Mouse (Mus musculus) brain, embryonic 14.5 days (tissue): Measurements from ENCODE around the gene Rgs2. TPM values are rescaled to one million over a fixed set of nuclear protein-coding genes. Genes with fewer than 3 reads are reported as not detected.
A peak's percentile ranks its signal among the peaks of the same experiment; 100 is the strongest.

ENCODE experiments used
- DNase-seq: peaks from one replicate; pipeline ENCODE4 v3.0.0-alpha.2; 2011; ENCODE audit warnings: low read depth
- CTCF ChIP-seq: fragments of 200-500 bp; IDR thresholded peaks from 2 replicates; pipeline ENCODE4 v1.5.1; 2012; ENCODE audit warnings: inconsistent platforms, mild to moderate bottlenecking, moderate library complexity, borderline replicate concordance; ENCODE audit not compliant: insufficient read depth, insufficient read length; ENCODE audit errors: extremely low read depth
- POLR2A ChIP-seq: fragments of 200-500 bp; IDR thresholded peaks from 2 replicates; pipeline ENCODE4 v1.6.1; 2012; ENCODE audit warnings: mild to moderate bottlenecking, inconsistent platforms, borderline replicate concordance; ENCODE audit not compliant: poor library complexity, insufficient read depth, insufficient read length, severe bottlenecking; ENCODE audit errors: extremely low read depth
- polyA plus RNA-seq: library from polyadenylated mRNA; depleted of rRNA; stranded (reverse); fragments of >200 nt; gene quantifications from 2 replicates; pipeline ENCODE4 v1.2.3, GENCODE M21; 2012; rRNA removed

Rgs2 gene
- polyA plus RNA-seq, 1 experiment = 52.2 TPM

DNA sequence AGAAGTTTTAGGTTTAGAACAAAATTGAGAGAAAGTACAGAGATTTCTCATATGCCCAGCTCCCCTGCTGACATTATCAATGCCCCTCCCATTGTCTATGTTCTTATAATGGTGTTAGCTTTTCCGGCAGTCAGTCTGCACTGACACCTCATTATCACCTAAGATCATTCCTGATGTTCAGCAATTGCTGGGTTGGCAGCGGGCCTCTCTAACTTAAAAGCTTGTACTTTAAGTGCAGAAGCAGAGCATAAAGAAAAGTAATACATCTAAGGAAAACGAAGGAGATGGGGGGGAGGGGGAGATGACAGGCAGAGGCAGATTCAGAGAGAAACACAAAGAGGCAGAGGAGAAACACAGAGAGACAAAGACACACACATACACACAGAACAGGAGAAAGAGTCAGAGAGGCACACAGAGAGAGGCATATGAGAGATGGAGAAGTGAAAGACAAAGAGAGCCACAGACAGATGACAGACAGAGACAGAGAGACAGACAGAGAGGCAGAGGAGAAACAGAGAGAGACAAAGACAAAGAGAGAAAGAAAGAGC lies 21.1 kb downstream of the Rgs2 start:
- TF ChIP-seq CTCF = no peak
- no peak for TF ChIP-seq POLR2A
- DNase-seq = peak; percentile 79

DNA sequence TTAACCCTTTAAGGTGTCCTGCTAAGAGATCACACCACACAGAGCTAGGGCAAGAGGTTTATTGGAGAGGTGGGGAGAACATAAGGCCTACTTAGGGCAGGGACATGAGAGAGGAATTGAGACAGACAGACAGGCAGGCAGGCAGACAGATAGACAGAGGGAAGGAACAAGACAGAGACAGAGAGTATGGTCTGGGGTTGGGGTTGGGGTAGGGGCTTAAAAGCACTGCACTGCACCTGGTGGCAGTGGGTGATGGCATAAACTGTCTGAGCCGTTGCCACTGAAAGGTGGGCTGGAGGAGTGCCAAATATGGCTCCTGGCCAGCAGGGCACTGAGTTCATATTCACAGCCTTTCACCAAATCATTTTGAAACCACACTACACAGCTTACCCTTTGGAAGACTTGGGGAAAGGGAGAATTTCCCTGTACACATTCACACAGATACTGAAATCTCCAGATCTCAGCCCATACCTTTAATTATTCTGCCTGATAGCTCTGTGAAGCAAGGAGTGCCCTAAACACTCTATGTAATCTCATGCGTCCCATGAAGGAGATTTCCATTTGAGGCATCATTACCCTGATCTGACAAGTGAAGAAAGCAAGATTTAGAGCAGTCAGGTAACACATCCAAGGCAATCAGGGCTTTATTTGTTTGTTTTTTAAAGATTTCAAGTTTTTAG lies 21.7 kb downstream of the Rgs2 start:
- DNase-seq = peak; percentile 33

DNA sequence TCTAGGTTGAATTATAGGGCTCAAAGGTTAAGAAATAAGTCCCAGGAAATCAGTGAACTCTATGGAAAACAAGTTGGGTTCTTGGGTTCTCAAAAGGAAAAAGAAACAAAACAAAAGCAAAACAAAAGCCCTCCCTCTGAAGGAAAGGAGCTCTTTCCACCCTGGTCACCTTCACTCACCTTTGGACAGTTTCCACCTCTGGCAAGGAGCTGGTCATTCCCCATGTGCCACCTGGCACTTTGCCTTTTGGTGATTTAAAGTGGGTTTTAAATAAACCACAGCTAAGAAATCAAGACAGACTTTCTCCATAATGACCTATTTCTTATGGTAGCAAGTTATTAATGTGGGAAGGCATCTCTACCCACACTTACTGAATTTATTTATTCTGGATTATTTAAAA lies 23.1 kb downstream of the Rgs2 start:
- TF ChIP-seq CTCF (no peak), POLR2A (no peak)
- no peak for DNase-seq

More for the DNA sequence above, 21.7 kb downstream of the Rgs2 start:
- TF ChIP-seq POLR2A = no peak
- no peak for TF ChIP-seq CTCF

DNA sequence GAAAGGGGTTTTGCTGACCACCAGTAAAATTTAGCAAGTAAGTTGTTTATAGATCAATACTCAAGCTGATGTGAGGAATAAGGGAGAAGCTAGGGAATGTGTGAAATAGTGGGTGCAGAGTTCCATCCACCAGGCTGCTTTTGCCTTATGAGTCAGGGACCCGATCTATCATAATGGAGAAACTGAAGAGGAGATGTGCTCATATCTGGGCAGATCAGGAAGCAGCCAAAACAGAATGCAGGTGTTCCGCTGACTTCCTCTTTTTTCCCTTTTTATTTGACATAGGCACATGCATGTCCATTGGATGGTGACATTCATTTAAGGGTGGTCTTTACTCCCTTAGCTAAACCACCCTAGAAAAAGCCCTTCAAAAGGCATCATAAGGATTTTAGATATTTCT lies 29.3 kb downstream of the Rgs2 start:
- no peak for DNase-seq
- TF ChIP-seq POLR2A (no peak), CTCF (no peak)

DNA sequence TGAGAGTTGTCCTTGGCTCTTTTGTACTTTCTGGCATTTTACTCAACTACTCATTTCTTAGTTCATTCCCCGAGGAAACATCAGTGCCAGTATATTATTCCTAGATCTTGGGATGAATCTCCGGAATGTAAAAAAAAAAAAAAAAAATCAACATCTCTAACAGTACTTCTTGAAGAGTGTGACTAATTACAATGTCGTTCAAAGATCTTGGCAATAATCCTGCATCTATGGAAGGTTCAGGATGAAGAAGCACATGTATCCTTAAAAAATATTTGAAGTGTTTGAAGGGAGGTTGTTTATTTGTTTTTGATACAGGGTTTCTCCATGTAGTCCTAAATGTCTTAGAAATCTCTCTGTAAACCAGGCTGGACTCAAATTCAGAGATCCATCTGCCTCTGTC lies 41.7 kb downstream of the Rgs2 start:
- DNase-seq = no peak
- TF ChIP-seq POLR2A = no peak
- TF ChIP-seq CTCF = no peak

DNA sequence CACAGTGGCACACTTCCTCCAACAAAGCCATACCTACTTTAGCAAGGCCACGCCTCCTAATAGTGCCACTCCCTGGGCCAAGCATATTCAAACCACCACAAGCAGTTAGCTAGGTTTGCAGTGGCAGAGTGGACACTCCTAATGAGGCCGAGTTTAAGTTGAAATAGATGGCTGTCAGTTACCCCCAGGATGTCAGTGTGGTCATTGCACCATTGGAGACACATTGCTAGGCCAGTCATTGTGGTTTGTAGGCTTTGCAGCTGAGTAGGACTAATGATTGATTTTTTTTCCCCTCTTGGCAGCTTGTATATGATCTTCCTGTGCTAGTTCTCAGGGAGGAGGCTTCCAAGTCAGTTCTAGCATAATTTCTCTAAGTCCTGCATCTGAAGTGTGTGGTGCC lies 43.6 kb downstream of the Rgs2 start:
- DNase-seq = no peak
- TF ChIP-seq CTCF (no peak), POLR2A (no peak)

DNA sequence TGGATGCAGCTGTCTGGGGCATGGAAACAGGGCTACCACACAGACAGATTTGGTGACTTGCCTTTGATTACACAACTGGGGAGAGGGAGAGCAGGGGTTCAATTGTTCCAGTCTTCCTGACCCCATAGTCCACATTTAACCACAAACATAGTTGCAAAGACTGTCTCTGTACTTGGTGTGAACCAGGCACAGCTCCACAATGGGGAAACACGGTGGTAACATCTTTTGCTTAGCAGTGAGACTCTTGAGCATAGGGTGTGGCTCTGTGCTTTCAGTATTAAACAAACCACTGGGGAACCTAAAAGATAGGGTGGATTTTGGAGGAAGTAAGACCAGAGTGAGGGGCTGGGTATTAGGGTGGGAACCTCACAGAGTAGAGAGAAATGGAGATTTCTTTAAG lies 47.9 kb downstream of the Rgs2 start:
- no peak for TF ChIP-seq POLR2A
- TF ChIP-seq CTCF = no peak
- DNase-seq = no peak

DNA sequence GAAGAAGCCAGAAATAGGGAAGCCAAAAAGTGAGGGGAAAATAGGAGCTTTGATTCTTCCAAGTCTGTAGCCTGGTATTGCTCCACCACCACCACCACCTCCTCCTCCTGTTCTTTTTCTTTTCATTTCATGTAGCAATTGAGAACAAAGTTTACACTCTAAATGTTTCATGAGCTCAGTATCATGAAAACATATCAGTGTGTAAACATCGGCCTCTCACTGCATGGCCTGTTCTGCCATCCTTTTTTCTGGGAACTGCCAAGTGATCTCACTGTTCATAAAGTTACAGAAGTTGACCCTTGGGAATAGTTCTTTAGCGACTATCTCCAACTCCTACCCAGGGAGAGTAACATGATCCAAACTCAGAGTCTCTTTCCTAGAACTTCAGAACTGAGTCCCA lies 51.1 kb downstream of the Rgs2 start:
- TF ChIP-seq POLR2A (no peak), CTCF (no peak)
- no peak for DNase-seq

Other genes starting within 250 kb of the Rgs2 start
- gene Trove2, start 227.1 kb downstream of the Rgs2 start, polyA plus RNA-seq = 15.1 and 18.5 TPM in 2 replicates
- gene Uchl5, start 226.9 kb downstream of the Rgs2 start, polyA plus RNA-seq = 14.4 and 16.3 TPM in 2 replicates
- gene Rgs13, start 173.2 kb upstream of the Rgs2 start, polyA plus RNA-seq = 0.56 and 0.59 TPM in 2 replicates
- not detected in 2 replicates for gene Rgs1, start 245.1 kb upstream of the Rgs2 start, polyA plus RNA-seq